Mouse (Mus musculus): ENCODE results near the gene Wrap73.

GRCm38 (mm10) chr4:154159002-154159401 is 16.8 kb downstream of the Wrap73 start:
- TF ChIP-seq CTCF (IDR thresholded peaks at IDR 0.05; ENCODE audit: control insufficient read depth, insufficient read depth, low read length) (peak; percentile 98), POLR2A (IDR thresholded peaks at IDR 0.05; ENCODE audit: borderline replicate concordance, control insufficient read depth, low read depth, low read length) (no peak)

Measured in bone marrow, adult 2 months (tissue).